Mouse (Mus musculus) cortical plate, adult 2 months (tissue): ENCODE measurements around the gene Vkorc1.

Experiments used
- CTCF ChIP-seq: fragments of 200-500 bp; IDR thresholded peaks from 2 replicates; pipeline ENCODE4 v1.5.1; 2011; ENCODE audit warnings: mild to moderate bottlenecking, control low read depth, low read length; ENCODE audit not compliant: insufficient read depth; ENCODE audit errors: extremely low read depth
- POLR2A ChIP-seq: fragments of 200-500 bp; IDR thresholded peaks from 2 replicates; pipeline ENCODE4 v1.6.1; 2011; ENCODE audit warnings: mild to moderate bottlenecking, low read length, control low read depth; ENCODE audit not compliant: insufficient read depth; ENCODE audit errors: extremely low read depth

DNA sequence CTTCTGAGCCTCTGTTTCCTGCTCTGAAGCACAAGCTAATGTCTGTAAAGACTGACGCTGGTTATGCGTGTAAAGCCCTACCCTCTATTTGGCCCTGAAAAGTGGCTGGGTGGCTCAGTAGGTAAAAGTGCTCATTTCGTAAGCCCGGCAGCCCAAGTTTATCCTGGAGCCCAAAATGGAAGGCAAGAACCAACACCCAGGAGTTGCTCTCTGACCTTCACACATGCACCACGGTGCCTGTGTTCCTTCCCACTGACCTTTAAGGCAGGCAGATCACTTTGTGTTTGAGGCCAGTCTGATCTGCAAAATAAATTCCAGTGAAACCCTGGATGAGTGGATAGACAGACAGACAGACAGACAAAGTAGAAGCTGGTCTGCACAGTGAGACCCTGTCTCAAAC lies 28.3 kb upstream of the Vkorc1 start:
- no peak for TF ChIP-seq POLR2A
- TF ChIP-seq CTCF: no peak
